Mouse (Mus musculus): ENCODE results near the gene Mpeg1. TPM values are rescaled to one million over a fixed set of nuclear protein-coding genes. Genes with fewer than 3 reads are reported as not detected.

Gene Mpeg1
- 28.1 TPM for polyA plus RNA-seq (2014; fragmentation: Illumina TruSeq; extraction: RNeasy Lipid Tissue Mini Kit (QIAGEN cat#74804); ENCODE audit: low read depth, low replicate concordance)

GRCm38 (mm10) chr19:12460282-12461249, at the start of gene Mpeg1:
Mpeg1 (plus strand) TSS chr19:12460779.

GRCm38 (mm10) chr19:12417361-12417760, 43.2 kb upstream of the Mpeg1 start, which contains the start of gene Olfr1441:
Olfr1441 (plus strand) TSS chr19:12417433.

GRCm38 (mm10) chr19:12427605-12428004, 33.0 kb upstream of the Mpeg1 start, which contains the start of gene Pfpl:
Pfpl (plus strand) TSS chr19:12427905.

GRCm38 (mm10) chr19:12501370-12502347, 41.1 kb downstream of the Mpeg1 start, which contains the start of gene Dtx4:
Dtx4 (minus strand) TSS chr19:12501454.

Other genes with a start within 250 kb of the Mpeg1 start
- not detected for gene Olfr1432, start 228.2 kb upstream of the Mpeg1 start, polyA plus RNA-seq (2014; fragmentation: Illumina TruSeq; extraction: RNeasy Lipid Tissue Mini Kit (QIAGEN cat#74804); ENCODE audit: low read depth, low replicate concordance)
- not detected for gene Olfr262, start 219.1 kb upstream of the Mpeg1 start, polyA plus RNA-seq (2014; fragmentation: Illumina TruSeq; extraction: RNeasy Lipid Tissue Mini Kit (QIAGEN cat#74804); ENCODE audit: low read depth, low replicate concordance)
- gene Olfr235, start 199.7 kb upstream of the Mpeg1 start, polyA plus RNA-seq (2014; fragmentation: Illumina TruSeq; extraction: RNeasy Lipid Tissue Mini Kit (QIAGEN cat#74804); ENCODE audit: low read depth, low replicate concordance), result not detected
- gene Olfr1434, start 180.9 kb upstream of the Mpeg1 start, polyA plus RNA-seq (2014; fragmentation: Illumina TruSeq; extraction: RNeasy Lipid Tissue Mini Kit (QIAGEN cat#74804); ENCODE audit: low read depth, low replicate concordance), result not detected
- gene Olfr1436, start 161.6 kb upstream of the Mpeg1 start, polyA plus RNA-seq (2014; fragmentation: Illumina TruSeq; extraction: RNeasy Lipid Tissue Mini Kit (QIAGEN cat#74804); ENCODE audit: low read depth, low replicate concordance), result not detected
- not detected for gene Olfr1437, start 135.7 kb upstream of the Mpeg1 start, polyA plus RNA-seq (2014; fragmentation: Illumina TruSeq; extraction: RNeasy Lipid Tissue Mini Kit (QIAGEN cat#74804); ENCODE audit: low read depth, low replicate concordance)
- not detected for gene Olfr1438-ps1, start 124.9 kb upstream of the Mpeg1 start, polyA plus RNA-seq (2014; fragmentation: Illumina TruSeq; extraction: RNeasy Lipid Tissue Mini Kit (QIAGEN cat#74804); ENCODE audit: low read depth, low replicate concordance)
- gene Olfr1440, start 73.5 kb upstream of the Mpeg1 start, polyA plus RNA-seq (2014; fragmentation: Illumina TruSeq; extraction: RNeasy Lipid Tissue Mini Kit (QIAGEN cat#74804); ENCODE audit: low read depth, low replicate concordance), result not detected
- not detected for gene Olfr1441, start 43.3 kb upstream of the Mpeg1 start, polyA plus RNA-seq (2014; fragmentation: Illumina TruSeq; extraction: RNeasy Lipid Tissue Mini Kit (QIAGEN cat#74804); ENCODE audit: low read depth, low replicate concordance)
- not detected for gene Pfpl, start 32.9 kb upstream of the Mpeg1 start, polyA plus RNA-seq (2014; fragmentation: Illumina TruSeq; extraction: RNeasy Lipid Tissue Mini Kit (QIAGEN cat#74804); ENCODE audit: low read depth, low replicate concordance)
- 35.6 TPM for gene Dtx4, start 40.7 kb downstream of the Mpeg1 start, polyA plus RNA-seq (2014; fragmentation: Illumina TruSeq; extraction: RNeasy Lipid Tissue Mini Kit (QIAGEN cat#74804); ENCODE audit: low read depth, low replicate concordance)
- gene Fam111a, start 85.0 kb downstream of the Mpeg1 start, polyA plus RNA-seq (2014; fragmentation: Illumina TruSeq; extraction: RNeasy Lipid Tissue Mini Kit (QIAGEN cat#74804); ENCODE audit: low read depth, low replicate concordance), result 5.8 TPM
- gene Gm4952, start 139.2 kb downstream of the Mpeg1 start, polyA plus RNA-seq (2014; fragmentation: Illumina TruSeq; extraction: RNeasy Lipid Tissue Mini Kit (QIAGEN cat#74804); ENCODE audit: low read depth, low replicate concordance), result not detected
- 0.79 TPM for gene Glyat, start 172.5 kb downstream of the Mpeg1 start, polyA plus RNA-seq (2014; fragmentation: Illumina TruSeq; extraction: RNeasy Lipid Tissue Mini Kit (QIAGEN cat#74804); ENCODE audit: low read depth, low replicate concordance)
- not detected for gene Olfr1442, start 209.7 kb downstream of the Mpeg1 start, polyA plus RNA-seq (2014; fragmentation: Illumina TruSeq; extraction: RNeasy Lipid Tissue Mini Kit (QIAGEN cat#74804); ENCODE audit: low read depth, low replicate concordance)
- gene Olfr1443, start 217.3 kb downstream of the Mpeg1 start, polyA plus RNA-seq (2014; fragmentation: Illumina TruSeq; extraction: RNeasy Lipid Tissue Mini Kit (QIAGEN cat#74804); ENCODE audit: low read depth, low replicate concordance), result not detected
- gene Keg1, start 235.0 kb downstream of the Mpeg1 start, polyA plus RNA-seq (2014; fragmentation: Illumina TruSeq; extraction: RNeasy Lipid Tissue Mini Kit (QIAGEN cat#74804); ENCODE audit: low read depth, low replicate concordance), result 1.5 TPM

All from adipose tissue, adult 10 weeks (tissue).